Mouse (Mus musculus) midbrain, postnatal 0 days (tissue): ENCODE measurements at regions not wholly inside any gene's neighbourhood (a gene's known extent, or its start where the extent isn't known, plus 50 kb on each side); places are given as distances from the start of the nearest gene placed in this dataset.

Experiments used
- ATAC-seq: fragments of 200-750 bp; cut with Nextera tagmentation; 2 replicates; pipeline ENCODE4 v1.8.0; 2017; ENCODE audit warnings: moderate number of reproducible peaks, mild to moderate bottlenecking, moderate TSS enrichment, moderate library complexity; ENCODE audit not compliant: low FRiP score
- DNase-seq: peaks from one replicate; pipeline ENCODE4 v3.0.0-alpha.2; 2015; ENCODE audit warnings: low spot score
- H3K27ac ChIP-seq: fragments of 300-500 bp; sonication (generic); 2 replicates; pipeline ENCODE4 v1.5.1; 2014; ENCODE audit warnings: low read depth, mild to moderate bottlenecking, low read length, mixed read lengths
- H3K27me3 ChIP-seq: fragments of 300-500 bp; sonication (generic); 2 replicates; pipeline ENCODE4 v1.6.1; 2014; ENCODE audit warnings: low read length, control low read depth, mixed read lengths; ENCODE audit not compliant: insufficient read depth
- H3K36me3 ChIP-seq: fragments of 300-500 bp; sonication (generic); 2 replicates; pipeline ENCODE4 v1.6.1; 2014; ENCODE audit warnings: low read length, control low read depth, mixed read lengths; ENCODE audit not compliant: insufficient read depth
- H3K4me1 ChIP-seq: fragments of 300-500 bp; sonication (generic); 2 replicates; pipeline ENCODE4 v1.6.1; 2014; ENCODE audit warnings: mild to moderate bottlenecking, control low read depth, antibody characterized with exemption, low read length, mixed read lengths; ENCODE audit not compliant: insufficient read depth
- H3K4me2 ChIP-seq: fragments of 300-500 bp; sonication (generic); 2 replicates; pipeline ENCODE4 v1.6.1; 2014; ENCODE audit warnings: low read depth, mild to moderate bottlenecking, low read length, mixed read lengths; ENCODE audit not compliant: poor library complexity, severe bottlenecking
- H3K4me3 ChIP-seq: fragments of 300-500 bp; sonication (generic); 2 replicates; pipeline ENCODE4 v1.5.1; 2014; ENCODE audit warnings: low read depth, mild to moderate bottlenecking, low read length, moderate library complexity
- H3K9ac ChIP-seq: fragments of 300-500 bp; sonication (generic); replicated peaks from 2 replicates; pipeline ENCODE4 v1.6.1; 2014; ENCODE audit warnings: mild to moderate bottlenecking, low read length, moderate library complexity, mixed read lengths; ENCODE audit not compliant: poor library complexity, severe bottlenecking
- H3K9me3 ChIP-seq: fragments of 300-500 bp; sonication (generic); 2 replicates; pipeline ENCODE4 v1.6.1; 2016; ENCODE audit warnings: low read length, control low read depth
- CTCF ChIP-seq: IDR thresholded peaks from 2 replicates; pipeline ENCODE4 v1.5.1; 2016; ENCODE audit warnings: antibody characterized with exemption, mild to moderate bottlenecking
- WGBS: fragments of 180-500 bp; shearing (Covaris S2); extraction: QIAGEN DNeasy Blood & Tissue Kit; methylation state at CpG from one replicate; pipeline ENCODE4 v1.1.7; 2014; 5-methylcytosine and 5-hydroxymethylcytosine counted together

GRCm38 (mm10) chr2:75458898-75459297 lies 200.2 kb upstream of the Hnrnpa3 start:
- Histone ChIP-seq H3K4me3 (no peak overlapping the region), H3K9me3 (no peaks in the 10 kb centered on the region), H3K9ac (no peak overlapping the region), H3K36me3 (no peaks in the 10 kb centered on the region), H3K27ac (no peak overlapping the region), H3K27me3 (no peaks in the 10 kb centered on the region), H3K4me2 (no peak overlapping the region), H3K4me1 (peaks cover 2% of the 10 kb centered on the region; the same call in 1 of the 2 replicates)
- no peak for ATAC-seq
- DNase-seq: no peak
- TF ChIP-seq CTCF: no peak
- 91% methylated on average over 3 of the region's 3 CpGs for WGBS

- Histone ChIP-seq H3K4me2 (no peak overlapping the region), H3K9ac (no peak overlapping the region), H3K36me3 (no peaks in the 10 kb centered on the region), H3K27me3 (no peaks in the 10 kb centered on the region), H3K4me3 (no peak overlapping the region), H3K9me3 (no peaks in the 10 kb centered on the region), H3K27ac (no peak overlapping the region), H3K4me1 (peaks cover 2% of the 10 kb centered on the region; the same call in 1 of the 2 replicates)
- no peak for TF ChIP-seq CTCF
- 88% methylated on average over 5 of the region's 5 CpGs for WGBS
- DNase-seq: no peak
- ATAC-seq: no peak
Observed at GRCm38 (mm10) chr2:75460419-75460818, 198.6 kb upstream of the Hnrnpa3 start.

- H3K4me1 ChIP-seq: peaks cover 2% of the 10 kb centered on the region; the same call in 1 of the 2 replicates
- H3K4me2 ChIP-seq: no peak overlapping the region
- no peak for ATAC-seq
- H3K9me3 ChIP-seq: no peaks in the 10 kb centered on the region
- H3K4me3 ChIP-seq: no peak overlapping the region
- no peak overlapping the region for H3K27ac ChIP-seq
- H3K27me3 ChIP-seq: no peaks in the 10 kb centered on the region
- H3K9ac ChIP-seq: no peak overlapping the region
- TF ChIP-seq CTCF: no peak
- DNase-seq: no peak
- WGBS: 48% methylated on average over 5 of the region's 5 CpGs
- no peaks in the 10 kb centered on the region for H3K36me3 ChIP-seq
Observed at GRCm38 (mm10) chr2:75461019-75461418, 198.0 kb upstream of the Hnrnpa3 start.

GRCm38 (mm10) chr2:75461421-75461991 lies 197.6 kb upstream of the Hnrnpa3 start:
- no peaks in the 10 kb centered on the region for H3K36me3 ChIP-seq
- H3K27ac ChIP-seq: no peak overlapping the region
- peaks cover 2% of the 10 kb centered on the region; the same call in 1 of the 2 replicates for H3K4me1 ChIP-seq
- ATAC-seq (no peak), DNase-seq (no peak)
- H3K4me3 ChIP-seq: no peak overlapping the region
- no peak for TF ChIP-seq CTCF
- no peak overlapping the region for H3K9ac ChIP-seq
- 31% methylated on average over 10 of the region's 10 CpGs for WGBS
- no peak overlapping the region for H3K4me2 ChIP-seq
- no peaks in the 10 kb centered on the region for H3K9me3 ChIP-seq
- H3K27me3 ChIP-seq: no peaks in the 10 kb centered on the region

- TF ChIP-seq CTCF: no peak
- Histone ChIP-seq H3K4me3 (no peak overlapping the region), H3K4me2 (no peak overlapping the region), H3K27ac (no peak overlapping the region), H3K9ac (no peak overlapping the region), H3K36me3 (no peaks in the 10 kb centered on the region), H3K4me1 (peaks cover 2% of the 10 kb centered on the region; the same call in 1 of the 2 replicates), H3K9me3 (no peaks in the 10 kb centered on the region), H3K27me3 (no peaks in the 10 kb centered on the region)
- DNase-seq (no peak), ATAC-seq (no peak)
- 67% methylated on average over 5 of the region's 5 CpGs for WGBS
Observed at GRCm38 (mm10) chr2:75462030-75462671, 196.9 kb upstream of the Hnrnpa3 start.

GRCm38 (mm10) chr2:75463091-75463490 lies 196.0 kb upstream of the Hnrnpa3 start:
- no peak overlapping the region for H3K9ac ChIP-seq
- DNase-seq (no peak), ATAC-seq (no peak)
- H3K36me3 ChIP-seq: no peaks in the 10 kb centered on the region
- 71% methylated on average over 9 of the region's 9 CpGs for WGBS
- peaks cover 2% of the 10 kb centered on the region; the same call in 1 of the 2 replicates for H3K4me1 ChIP-seq
- H3K9me3 ChIP-seq: no peaks in the 10 kb centered on the region
- no peaks in the 10 kb centered on the region for H3K27me3 ChIP-seq
- no peak for TF ChIP-seq CTCF
- no peak overlapping the region for H3K4me2 ChIP-seq
- no peak overlapping the region for H3K4me3 ChIP-seq
- no peak overlapping the region for H3K27ac ChIP-seq
